Mouse (Mus musculus): ENCODE results near the gene Lnx1. TPM values are rescaled to one million over a fixed set of nuclear protein-coding genes. Genes with fewer than 3 reads are reported as not detected.

The Lnx1 gene
- 8.6 TPM for polyA plus RNA-seq (2014; fragmentation: Illumina TruSeq; extraction: RNeasy Lipid Tissue Mini Kit (QIAGEN cat#74804); ENCODE audit: low read depth, low replicate concordance)

GRCm38 (mm10) chr5:74702766-74703165 lies at the start of gene Lnx1:
TSS of gene Lnx1 (minus strand) at chr5:74702912.

Other genes starting within 250 kb of the Lnx1 start
- 13.7 TPM for gene Scfd2, start 171.2 kb downstream of the Lnx1 start, polyA plus RNA-seq (2014; fragmentation: Illumina TruSeq; extraction: RNeasy Lipid Tissue Mini Kit (QIAGEN cat#74804); ENCODE audit: low read depth, low replicate concordance)
- gene Fip1l1, start 167.5 kb downstream of the Lnx1 start, polyA plus RNA-seq (2014; fragmentation: Illumina TruSeq; extraction: RNeasy Lipid Tissue Mini Kit (QIAGEN cat#74804); ENCODE audit: low read depth, low replicate concordance): 79.5 TPM

All from sigmoid colon, adult 10 weeks (tissue).